Mouse (Mus musculus) spleen, postnatal 10 days (tissue): ENCODE data around the gene 4921539E11Rik.
A peak's percentile ranks its signal among the peaks of the same experiment; 100 is the strongest.

Experiments used
- DNase-seq, 2 experiments: peaks; one replicate each; pipeline ENCODE4 v3.0.0; 2021 to 2022; ENCODE audit warnings: low spot score in 2 of 2

Gene 4921539E11Rik

DNA sequence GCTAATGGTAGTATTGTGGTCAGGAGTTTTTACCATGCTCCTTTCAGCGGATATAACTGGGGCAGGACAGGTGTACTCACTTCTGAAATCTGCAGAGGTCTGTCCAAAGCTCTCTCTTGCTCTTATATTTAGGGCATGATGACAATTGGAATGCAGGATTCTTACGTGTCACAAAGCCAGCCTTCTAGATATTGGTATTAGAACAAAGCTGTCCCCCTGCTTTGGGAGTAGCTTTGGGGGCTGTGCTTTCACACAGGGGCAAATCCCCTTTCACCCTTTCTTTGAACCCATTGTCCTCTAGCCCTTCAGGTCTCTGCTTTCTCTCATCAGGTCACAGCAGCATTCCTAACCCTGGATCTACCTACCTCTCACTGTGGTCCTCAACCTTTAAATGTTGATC lies at the start of gene 4921539E11Rik:
Gene 4921539E11Rik, minus strand, starts transcription at position 101 of the 400 bp plus-strand sequence.
- no peak for DNase-seq

DNA sequence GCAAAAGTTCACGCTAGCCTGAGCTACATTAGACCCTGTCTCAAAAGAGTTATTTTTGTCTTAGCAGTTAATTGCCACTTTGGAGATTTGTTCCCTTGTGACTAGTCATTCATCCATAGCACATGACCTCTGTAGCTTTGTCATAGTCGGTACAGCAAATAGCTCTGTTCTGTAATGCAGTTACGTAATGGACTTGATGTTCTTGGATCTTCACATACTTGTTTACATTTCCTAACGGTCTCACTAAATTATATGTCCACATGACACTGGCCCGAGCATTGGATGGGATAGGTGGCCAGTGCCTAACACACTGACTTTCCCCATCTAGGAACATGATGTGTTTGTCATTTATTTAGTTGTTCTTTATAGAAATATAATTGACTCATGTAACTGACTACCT lies 44.5 kb upstream of the 4921539E11Rik start:
- no peak for DNase-seq

DNA sequence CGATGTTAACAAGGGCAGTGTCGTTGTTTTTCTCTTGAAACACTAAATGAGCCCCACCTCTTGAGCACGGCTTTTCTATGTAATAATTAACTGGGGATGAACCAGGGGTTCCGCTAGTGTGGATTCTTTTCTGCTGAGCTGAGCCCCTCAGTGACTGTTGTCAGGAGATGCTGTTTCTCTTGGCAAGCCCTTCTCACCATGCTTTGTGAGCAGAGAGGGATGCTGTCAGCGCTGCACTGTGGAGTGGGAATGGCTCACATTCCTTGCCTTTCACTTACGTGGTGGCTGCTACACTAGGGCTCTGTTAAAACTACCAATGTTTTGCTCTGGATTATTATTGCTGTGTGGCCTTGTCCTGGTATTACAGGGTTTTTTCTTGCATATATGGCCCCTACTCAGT lies 38.7 kb upstream of the 4921539E11Rik start:
- no peak for DNase-seq

DNA sequence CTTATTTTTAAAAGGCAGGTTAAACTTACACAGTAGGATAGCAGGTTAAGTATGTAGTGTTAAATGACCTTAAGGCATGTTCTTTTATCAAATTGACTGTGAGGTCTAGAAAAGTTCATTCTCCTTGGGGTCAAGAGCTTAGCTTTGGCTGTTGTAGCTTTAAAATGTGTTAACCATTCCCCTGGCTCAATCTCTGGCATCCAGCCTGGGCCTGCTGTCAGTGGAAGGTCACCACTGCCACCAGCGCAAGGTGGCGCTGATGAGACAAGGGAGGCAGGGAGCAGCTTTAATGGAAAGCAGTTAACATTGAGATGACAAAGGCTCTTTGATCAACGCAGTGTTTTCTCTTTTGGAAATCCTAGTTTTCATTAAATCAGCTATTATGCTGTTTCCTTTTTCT lies 36.3 kb upstream of the 4921539E11Rik start:
- peak in 1 of 2 experiments; percentile 35 for DNase-seq

DNA sequence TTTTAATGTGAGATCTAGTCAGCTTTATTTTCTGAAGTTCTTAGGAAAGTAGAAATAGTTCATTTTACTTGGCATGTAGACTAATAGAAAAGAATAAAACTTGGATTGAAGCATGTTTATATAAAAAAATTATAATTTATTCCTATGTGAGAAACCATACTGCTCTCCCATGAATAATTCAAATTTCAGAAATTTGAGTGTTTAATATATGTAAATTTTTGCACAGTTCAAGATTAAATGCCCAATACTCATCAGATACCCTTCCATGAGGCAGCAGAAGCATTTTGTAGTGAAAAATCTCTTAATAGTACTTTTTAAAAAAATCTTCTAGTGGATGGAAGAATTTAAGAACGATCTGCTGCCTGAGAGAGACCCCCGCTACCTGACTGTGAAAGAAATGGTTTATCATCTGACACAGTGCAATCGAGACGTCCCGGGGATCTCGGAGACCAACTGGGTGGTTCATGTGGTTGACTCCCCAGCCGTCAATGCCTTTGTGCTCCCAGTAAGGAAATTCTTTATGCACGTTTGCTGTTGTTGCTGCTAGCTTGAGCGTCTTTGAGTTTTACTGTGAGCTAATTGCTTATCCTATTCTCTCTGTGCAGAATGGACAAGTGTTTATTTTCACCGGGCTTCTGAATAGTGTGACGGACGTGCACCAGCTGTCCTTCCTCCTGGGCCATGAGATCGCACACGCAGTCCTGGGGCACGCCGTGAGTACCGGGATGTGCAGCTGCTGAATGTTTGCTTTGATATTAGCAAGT lies 34.2 kb upstream of the 4921539E11Rik start:
- DNase-seq, result no peak

DNA sequence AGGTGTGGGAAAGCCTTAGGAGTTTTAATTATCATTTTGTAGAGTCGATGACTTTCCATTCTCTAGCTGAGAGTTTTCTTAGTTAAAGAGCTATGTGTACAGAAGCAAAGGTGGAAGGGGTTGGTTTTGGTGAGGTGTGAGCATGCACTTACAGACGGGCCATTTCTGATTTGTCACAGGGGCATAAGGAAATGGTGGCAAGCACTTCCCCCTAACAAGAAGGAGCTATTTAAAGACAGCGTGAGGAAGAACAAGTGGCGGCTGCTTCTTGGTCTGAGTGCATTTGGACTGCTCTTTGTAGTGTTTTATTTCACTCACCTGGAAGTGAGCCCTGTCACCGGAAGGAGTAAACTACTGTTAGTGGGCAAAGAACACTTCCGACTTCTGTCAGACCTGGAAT lies 30.8 kb upstream of the 4921539E11Rik start:
- DNase-seq, result no peak

DNA sequence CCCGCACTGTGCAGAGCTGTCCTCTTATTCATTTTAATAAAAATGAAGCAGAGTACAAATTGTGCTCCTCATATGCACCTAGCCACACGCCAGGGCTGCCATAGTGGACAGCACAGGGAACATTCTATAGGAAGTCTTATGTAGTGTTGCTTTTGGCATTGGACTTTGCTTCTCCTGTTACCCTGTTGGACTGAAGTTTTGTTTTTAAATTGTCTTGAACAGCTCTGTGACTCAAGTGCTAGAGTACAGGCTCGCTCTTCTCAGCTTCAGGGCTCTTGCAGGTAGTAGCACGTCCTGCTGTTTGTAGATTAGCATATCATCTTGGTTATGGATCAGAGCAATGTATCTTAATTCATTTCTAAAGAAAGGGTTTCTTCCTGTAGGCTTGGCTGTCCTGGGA lies 25.2 kb upstream of the 4921539E11Rik start:
- no peak for DNase-seq

DNA sequence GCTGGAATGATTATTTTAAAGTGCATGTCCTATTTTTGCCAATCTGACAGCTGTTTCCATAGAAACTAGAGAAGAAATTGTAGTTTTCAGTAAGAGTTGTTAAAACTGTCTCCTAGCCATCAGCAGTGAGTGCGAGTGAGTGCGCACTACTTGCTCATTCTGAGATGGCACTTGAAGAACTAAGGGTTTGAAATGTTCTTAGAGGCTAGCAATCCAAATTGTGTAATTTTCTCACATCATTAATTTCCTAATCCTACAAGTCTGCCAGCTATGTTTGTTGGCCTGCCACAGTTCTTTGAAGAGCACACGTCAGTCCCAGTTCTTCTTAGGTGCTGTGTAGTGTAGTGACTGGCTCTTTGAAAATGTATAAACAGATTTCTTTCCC lies 23.9 kb upstream of the 4921539E11Rik start:
- DNase-seq, result no peak

DNA sequence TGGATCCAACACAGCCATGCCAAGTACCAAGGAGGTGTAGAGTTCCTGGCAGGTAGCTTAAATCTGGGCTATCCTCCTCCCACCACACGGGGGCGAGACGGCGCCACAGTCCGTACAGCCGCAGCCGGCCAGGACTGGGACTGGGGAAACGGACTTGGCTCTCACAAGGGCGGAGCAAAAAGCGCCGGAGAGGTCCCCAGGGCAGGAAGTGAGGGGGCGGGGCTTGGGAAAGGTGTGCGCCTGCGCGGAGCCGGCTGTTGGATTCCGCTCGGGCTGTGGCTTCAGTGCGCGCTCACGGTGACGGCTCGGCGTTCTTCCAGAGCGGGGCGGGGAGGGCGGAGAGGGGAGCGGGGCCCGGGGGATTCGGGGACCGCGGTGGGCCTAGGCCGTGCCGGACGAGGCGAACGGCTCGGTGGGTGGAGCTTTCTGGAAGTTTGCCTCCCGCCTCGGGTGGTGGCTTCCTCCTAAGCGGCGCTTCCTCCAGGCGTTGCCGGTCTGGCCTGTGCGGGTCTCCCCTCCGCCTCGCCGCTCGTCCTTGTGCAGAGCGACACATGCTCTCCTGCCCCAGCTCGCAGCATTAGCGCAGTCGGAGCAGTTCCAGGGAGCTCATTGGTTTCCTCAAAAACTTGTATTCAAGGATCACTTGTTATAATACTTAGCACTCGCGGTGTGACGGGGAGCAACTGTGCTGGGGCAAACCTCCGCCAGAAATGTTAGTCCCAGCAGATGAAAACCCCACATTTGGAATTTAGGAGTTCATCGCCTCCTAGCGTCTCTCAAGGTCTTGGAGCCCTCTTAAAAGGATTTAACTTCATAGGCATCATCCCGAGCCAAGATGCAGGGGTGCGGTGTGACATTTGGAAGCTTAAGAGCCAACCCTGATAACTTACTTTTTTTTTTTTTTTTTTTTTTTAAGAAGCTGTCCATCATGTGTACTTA lies 23.2 kb upstream of the 4921539E11Rik start, which contains the start of gene Oma1:
Gene Oma1, plus strand, starts transcription at position 226 of the 939 bp plus-strand sequence.
- DNase-seq, result peak; percentile 93 to 98

DNA sequence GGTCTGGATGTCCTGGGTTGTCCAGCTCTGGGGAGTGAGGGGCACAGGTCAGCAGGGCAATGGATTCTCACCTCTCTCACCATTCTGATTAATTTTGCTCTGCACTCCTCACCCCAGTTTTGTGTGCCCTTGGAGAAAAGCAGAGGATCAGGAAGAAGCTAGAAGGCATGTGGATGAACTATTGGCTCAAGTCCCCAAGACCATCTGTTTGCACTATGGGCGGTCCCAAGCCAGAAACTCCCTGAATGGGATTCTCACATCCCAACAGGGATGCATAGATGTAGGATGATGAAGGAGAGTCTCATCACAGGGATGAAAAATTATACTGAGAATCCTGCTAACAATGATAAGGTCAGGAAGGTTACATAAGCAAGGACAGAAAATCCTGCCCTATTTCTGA lies 13.2 kb upstream of the 4921539E11Rik start:
- DNase-seq, result no peak

DNA sequence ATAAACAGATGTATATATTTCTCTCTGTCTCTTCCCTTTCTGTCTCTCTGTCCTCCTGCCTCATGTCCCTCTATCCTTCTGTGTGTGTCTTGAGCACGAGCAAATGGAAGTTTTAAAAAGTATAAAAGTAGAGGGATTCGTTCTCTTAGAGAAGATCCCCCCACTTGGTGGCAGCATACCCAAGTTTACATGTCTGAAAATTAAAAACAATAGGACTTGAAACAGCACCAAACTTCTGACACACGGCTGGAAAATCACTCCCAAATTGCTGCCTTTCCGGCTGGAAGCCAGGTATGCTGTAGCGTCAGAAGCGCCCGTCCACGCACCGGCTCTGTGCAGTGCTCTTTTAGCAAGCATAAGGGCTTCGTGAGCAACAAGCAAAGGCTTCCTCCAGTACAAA lies 8.7 kb upstream of the 4921539E11Rik start:
- DNase-seq, result no peak

DNA sequence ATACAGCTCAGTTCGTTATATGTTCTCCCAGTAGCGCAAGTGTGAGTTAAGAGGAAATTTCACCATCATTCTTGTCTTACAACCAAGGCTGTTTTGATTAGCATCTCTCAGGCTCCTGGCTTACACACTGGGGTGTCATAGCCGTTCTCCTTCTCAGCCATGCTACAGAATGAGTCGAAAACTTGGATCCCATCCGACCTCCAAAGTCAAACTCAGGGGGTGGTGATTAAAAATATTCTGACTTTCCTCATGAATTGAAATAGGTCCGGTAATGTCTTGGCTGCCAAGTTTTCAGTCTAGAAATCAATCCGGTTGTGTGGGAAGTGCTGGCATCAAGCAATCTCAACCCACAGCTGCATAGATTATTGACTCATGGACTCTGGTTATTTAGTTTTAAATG lies 2.3 kb downstream of the 4921539E11Rik start:
- DNase-seq, result no peak

DNA sequence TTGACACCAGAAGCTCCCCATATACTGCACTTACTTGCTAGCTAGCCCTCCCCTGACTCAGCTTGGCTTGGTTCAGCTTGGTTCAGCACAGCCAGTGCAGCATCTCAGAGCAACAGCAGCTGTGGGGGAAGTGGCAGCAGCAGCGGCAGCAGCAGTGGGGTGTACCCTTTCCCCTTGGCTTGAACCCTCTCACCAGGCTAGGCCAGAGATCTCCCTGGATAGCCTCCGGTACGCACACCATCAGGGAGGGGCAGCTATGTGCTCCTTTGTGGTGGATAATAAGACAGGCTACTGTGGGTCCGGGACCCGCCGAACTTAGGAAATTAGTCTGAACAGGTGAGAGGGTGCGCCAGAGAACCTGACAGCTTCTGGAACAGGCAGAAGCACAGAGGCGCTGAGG lies 17.6 kb downstream of the 4921539E11Rik start:
- DNase-seq, result no peak

DNA sequence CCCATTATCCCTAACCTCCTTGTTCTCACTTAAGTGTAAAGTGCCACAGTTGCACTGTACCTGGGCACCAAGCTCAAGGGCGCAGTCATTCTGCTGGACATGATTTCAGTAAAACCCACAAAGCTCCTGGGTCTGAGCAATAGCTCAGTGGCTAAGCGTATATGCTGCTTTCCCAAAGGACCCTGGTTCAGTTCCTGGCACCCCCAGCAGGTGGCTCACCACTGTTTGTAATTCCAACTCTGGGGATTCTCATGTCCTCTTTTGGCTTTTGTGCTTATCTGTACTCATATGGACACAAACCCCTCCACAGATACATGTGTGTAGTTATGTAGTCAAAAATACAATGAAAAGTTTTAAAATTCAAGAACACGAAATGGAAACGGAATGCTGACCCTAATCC lies 21.3 kb downstream of the 4921539E11Rik start:
- DNase-seq, result peak in 1 of 2 experiments; percentile 13

DNA sequence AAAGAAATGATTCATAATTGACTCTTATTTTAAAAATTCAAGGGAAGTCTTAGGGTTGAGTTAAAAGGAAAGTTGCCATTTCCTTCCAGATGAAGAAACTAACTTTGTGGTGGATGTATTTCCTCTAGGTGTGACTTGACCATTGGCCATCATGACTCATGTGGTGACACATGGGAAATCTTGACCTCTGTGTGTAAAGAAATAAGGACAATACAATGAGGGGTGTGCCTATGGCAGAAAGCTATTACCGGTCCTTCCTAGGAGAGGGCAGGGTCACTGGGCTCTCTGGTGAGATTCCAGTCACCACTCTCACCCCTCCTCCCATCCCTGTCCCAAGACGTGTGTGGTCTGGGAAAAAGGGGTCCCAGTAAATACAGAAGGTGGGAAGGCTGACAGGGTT lies 25.5 kb downstream of the 4921539E11Rik start:
- DNase-seq, result no peak

DNA sequence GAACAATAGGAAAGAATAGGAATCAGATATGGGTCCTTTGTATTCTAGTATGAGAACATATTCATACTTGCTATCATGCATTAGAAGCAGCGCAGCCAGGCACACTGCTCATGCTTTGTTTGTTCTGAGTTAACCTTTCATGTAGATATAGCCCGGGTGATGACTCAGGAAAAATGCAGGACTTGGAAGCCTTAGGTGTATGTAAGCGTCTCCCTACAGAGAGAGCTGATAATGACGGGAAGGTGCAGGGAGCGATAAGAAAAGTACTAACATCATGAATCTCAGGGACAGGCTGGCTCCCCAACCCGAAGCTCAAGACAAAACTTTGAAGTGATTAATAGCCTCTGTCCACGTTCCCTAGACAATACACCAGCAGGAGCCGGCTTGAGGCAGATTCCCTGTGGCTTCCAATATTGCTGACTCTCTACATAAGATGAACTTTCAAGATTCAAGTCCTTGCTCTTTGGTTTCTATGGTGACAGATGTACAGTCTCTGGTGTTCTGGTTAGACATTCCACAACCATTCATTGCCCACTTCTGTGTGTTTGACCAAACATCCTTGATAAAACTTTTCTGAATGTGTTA lies 26.8 kb downstream of the 4921539E11Rik start:
- no peak for DNase-seq

DNA sequence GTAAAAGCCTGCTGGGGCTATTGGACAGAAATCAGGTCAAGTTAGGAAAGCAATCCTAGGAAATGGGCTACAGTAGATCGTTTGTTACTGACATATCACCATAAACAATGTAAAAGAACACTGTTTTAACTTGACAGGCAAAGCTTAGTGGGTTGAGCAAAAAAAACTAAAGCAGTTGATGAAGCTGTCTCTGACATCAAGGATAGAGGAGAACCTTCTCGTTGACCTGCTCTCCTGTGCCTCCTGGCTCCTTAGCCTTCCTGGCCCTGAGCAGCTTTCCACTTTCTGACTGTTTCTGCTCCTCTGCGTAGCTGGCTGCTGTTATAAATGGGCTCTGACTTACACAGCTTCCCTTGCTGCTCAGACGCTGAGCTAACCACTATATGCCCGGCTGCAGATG lies 27.3 kb downstream of the 4921539E11Rik start:
- DNase-seq, result no peak

DNA sequence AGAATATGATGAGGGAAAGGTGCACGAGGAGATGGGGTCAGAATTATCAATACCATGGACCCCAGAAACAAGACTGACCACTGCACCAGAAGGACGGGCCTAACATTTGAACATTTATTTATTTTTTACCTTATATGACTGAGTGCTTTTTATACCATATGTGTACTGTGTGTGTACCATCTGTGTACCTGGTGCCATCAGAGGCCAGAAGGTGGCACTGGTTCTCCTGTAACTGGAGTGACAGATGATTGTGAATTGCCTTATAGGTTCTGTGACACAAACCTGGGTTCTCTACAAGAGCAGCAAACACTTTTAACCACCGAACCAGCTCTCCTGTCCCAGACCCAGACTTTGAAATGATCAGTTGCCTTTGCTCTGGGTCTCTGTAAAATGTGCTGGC lies 31.8 kb downstream of the 4921539E11Rik start:
- DNase-seq, result no peak

DNA sequence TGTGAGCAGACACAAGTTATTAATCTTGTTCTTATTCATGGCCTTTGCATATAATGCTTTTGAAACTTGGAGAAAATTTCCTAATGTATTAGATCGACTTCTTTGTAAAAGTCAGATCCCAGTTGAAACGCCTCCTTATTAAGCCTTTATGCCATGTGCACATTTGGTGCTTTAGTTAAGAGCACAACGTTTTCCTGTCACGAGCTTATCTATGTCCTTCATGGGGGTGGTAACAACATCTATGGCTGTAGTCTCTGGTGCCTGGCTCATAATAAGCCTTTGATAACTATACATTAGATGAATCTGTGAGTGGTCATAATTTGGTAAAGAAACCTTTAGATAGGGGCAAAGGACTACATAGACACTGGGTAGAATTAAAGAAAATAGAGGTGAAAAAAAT lies 36.8 kb downstream of the 4921539E11Rik start:
- no peak for DNase-seq

DNA sequence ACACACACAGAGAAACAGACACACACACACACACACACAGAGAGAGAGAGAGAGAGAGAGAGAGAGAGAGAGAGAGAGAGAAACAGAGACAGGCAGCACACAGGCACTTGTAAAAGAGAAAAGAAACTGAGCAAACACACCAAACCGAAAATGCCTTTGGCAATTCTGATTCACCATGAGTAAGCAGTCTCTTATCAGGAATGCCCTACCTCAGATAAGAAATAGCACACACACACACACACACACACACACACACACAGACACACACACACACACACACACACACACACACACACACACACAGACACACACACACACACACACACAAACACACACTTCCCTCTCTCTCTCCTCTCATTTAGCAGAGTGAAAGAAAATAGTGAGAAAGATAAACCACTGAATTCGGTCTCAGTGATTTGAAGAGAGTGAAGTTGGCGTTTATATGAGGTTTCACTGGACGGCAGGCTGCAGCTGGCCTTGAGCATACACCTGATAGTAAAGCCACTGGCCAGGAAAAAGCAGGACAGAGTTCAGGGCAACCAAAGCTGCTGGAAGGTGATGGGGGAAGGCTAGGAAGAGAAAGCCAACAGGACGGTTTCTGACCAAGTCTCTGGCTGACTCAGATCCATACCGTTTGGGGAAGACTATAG lies 41.1 kb downstream of the 4921539E11Rik start:
- no peak for DNase-seq

DNA sequence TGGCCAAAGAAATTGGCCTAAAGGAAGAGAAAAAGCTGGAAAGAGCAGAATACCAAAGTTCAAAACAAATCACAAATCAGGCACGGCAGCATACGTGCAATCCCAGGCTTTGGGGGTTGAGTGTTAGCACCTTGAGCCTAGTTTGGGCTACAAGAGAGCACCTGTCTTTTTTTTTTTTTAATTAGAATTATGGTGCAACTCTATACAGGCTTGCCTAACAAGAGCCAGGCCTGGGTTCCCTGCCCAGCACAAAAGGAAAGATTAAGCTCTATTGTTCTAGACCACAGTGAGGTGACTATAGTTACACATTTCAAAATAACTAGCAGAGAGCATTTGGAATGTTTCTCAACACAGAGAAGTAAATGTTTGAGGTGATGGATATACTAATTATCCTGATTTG lies 42.9 kb downstream of the 4921539E11Rik start:
- no peak for DNase-seq

DNA sequence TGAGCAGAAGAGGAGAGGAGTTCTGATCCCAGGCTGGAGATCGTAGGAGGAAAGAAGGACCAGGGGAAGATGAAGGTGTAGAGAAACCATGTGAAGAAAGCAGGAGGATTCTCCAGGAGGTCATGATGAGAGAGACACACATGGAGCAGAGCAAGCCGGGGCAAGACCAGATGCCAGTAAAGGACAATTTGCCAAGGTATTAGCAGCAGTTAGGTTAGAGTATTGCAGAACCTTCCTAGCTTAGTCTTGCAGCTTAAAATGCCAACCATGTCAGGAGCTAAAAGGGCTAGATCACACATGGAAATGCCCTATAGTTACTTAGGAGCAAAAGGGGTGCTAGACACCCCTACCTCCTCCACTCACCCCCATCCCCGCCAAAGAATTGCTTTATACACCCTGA lies 43.4 kb downstream of the 4921539E11Rik start:
- DNase-seq, result no peak
